Mouse (Mus musculus): ENCODE data around the gene Ccnk. TPM values are rescaled to one million over a fixed set of nuclear protein-coding genes. Genes with fewer than 3 reads are reported as not detected.

Ccnk gene
- polyA plus RNA-seq, 1 experiment = 113 TPM

DNA sequence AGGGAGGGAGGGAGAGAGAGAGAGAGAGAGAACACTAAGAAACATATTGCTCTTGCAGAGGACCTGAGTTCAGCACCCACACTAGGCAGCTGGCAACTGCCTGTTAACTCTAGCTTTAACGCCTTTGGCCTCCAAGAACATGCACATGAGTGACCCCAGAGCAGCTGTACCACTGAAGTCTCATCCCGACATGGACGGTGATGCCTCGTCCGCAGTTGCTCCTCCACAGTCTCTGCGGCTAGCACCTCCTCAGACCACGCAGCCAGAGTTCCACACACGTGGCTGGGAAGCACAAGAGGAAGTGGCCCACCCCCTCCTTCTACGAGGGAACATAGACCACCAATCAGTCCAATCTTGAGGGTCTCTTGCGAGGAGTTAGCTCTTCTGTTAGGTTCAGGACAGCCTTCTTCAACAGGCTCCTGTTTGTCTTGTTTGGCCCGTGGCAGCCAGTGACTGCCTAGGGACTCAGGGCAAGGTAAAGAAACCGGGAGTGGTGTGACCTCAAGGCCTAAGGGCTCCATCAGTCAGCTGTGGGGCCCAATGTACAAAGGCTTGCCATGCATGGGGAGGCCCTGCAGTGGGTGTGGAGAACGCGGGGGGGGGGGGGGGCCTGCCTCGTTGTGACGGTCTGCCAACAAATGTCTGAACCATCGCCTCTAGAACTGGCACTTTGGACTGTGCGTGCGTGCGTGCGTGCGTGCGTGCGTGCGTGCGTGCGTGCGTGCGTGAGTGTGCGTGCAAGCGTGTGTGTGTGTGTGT, 71.8 kb downstream of the Ccnk start:
- H3K27me3 ChIP-seq (replicated peaks) = peaks cover 87% of the 10 kb centered on the region
- H3K36me3 ChIP-seq (replicated peaks; ENCODE audit: low read length) = no peaks in the 10 kb centered on the region
- peaks cover 2% of the 10 kb centered on the region; the same call in 1 of the 2 replicates for H3K4me1 ChIP-seq
- TF ChIP-seq GATA1 (IDR thresholded peaks at IDR 0.05; ENCODE audit: borderline replicate concordance, low read length) (no peak), FLI1 (IDR thresholded peaks at IDR 0.05; ENCODE audit: low read length) (no peak)
- H3K4me3 ChIP-seq (replicated peaks) = no peak overlapping the region
- no peaks in the 10 kb centered on the region for H3K9me3 ChIP-seq

GRCm38 (mm10) chr12:108251825-108252542, 72.6 kb downstream of the Ccnk start:
- no peaks in the 10 kb centered on the region for H3K9me3 ChIP-seq
- no peaks in the 10 kb centered on the region; the same call in 1 of the 2 replicates for H3K4me1 ChIP-seq
- TF ChIP-seq GATA1 (IDR thresholded peaks at IDR 0.05; ENCODE audit: borderline replicate concordance, low read length) = no peak
- TF ChIP-seq FLI1 (IDR thresholded peaks at IDR 0.05; ENCODE audit: low read length) = no peak
- no peaks in the 10 kb centered on the region for H3K36me3 ChIP-seq (replicated peaks; ENCODE audit: low read length)
- peaks cover 87% of the 10 kb centered on the region for H3K27me3 ChIP-seq (replicated peaks)
- H3K4me3 ChIP-seq (replicated peaks) = no peak overlapping the region

Other genes starting within 250 kb of the Ccnk start
- 0.07 and 0.66 TPM in 2 replicates for gene Bcl11b, start 176.0 kb upstream of the Ccnk start, polyA plus RNA-seq (2012; ENCODE audit: insufficient read depth, low replicate concordance)
- gene Setd3, start 265 bp upstream of the Ccnk start, polyA plus RNA-seq (2012; ENCODE audit: insufficient read depth, low replicate concordance) = 1.8 and 9.7 TPM in 2 replicates
- gene Ccdc85c, start 95.8 kb downstream of the Ccnk start, polyA plus RNA-seq (2012; ENCODE audit: insufficient read depth, low replicate concordance) = 1.5 and 13.9 TPM in 2 replicates
- gene Hhipl1, start 126.7 kb downstream of the Ccnk start, polyA plus RNA-seq (2012; ENCODE audit: insufficient read depth, low replicate concordance) = not detected in 2 replicates
- 0.34 TPM in 1 of 2 replicates, not detected in the other for gene Cyp46a1, start 154.8 kb downstream of the Ccnk start, polyA plus RNA-seq (2012; ENCODE audit: insufficient read depth, low replicate concordance)
- not detected in 2 replicates for gene Eml1, start 191.4 kb downstream of the Ccnk start, polyA plus RNA-seq (2012; ENCODE audit: insufficient read depth, low replicate concordance)